Mouse (Mus musculus) embryonic fibroblast, embryonic 13.5 days (primary cell): ENCODE data around the gene Oas1d.

Source experiments
- CTCF ChIP-seq: IDR thresholded peaks from 2 replicates; pipeline ENCODE4 v1.5.1; 2011; ENCODE audit warnings: mild to moderate bottlenecking, control low read depth, low read length, moderate library complexity, borderline replicate concordance; ENCODE audit not compliant: insufficient read depth
- POLR2A ChIP-seq: IDR thresholded peaks from 2 replicates; pipeline ENCODE4 v1.6.1; 2011; ENCODE audit warnings: low read depth, mild to moderate bottlenecking, control low read depth, low read length, moderate library complexity

DNA sequence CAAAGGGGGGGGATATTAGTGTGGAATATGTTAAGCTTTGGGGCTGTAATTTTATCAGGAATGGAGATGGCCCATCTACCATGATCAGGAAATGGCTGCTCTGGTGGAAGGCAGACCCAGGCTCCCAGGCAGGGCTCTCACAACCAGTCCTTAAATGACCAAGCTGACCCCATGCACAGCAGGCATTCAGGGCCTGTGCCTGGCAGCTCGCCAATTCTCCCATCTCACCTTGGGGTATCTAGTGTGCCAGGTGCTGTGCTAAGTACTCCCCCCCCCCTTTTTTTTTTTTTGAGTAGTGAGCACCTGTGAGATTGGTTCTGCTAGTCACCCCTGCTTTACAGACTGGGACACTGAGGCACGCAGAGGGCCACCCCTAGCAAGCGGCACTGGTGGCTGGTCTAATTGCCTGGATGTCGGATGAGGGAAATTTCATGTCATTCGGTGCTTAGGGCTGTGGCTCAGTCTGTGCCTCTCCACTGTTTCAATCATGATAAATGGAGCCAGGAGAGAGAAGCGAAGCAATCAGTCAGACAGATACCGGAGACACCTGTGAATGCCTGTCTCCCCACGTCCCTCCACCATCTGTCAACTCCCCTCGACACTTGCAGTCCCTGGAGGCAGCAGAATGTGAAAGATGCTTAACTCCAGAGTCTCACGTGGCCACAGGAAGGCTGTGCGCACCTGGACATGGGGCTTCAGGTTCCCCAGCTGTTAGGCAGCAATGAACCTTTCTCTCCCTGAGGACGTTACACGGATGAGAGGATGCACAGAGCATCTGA, 53.2 kb downstream of the Oas1d start:
- TF ChIP-seq CTCF: no peak
- no peak for TF ChIP-seq POLR2A
